Mouse (Mus musculus) intestine, postnatal 0 days (tissue): ENCODE measurements around the gene Asic2. TPM values are rescaled to one million over a fixed set of nuclear protein-coding genes. Genes with fewer than 3 reads are reported as not detected.

Source experiments
- ATAC-seq: fragments of 200-750 bp; cut with Nextera tagmentation; 2 replicates; pipeline ENCODE4 v1.8.0; 2017; ENCODE audit warnings: mild to moderate bottlenecking, moderate TSS enrichment, moderate library complexity
- H3K27ac ChIP-seq: fragments of 300-500 bp; sonication (generic); 2 replicates; pipeline ENCODE4 v1.5.1; 2014; ENCODE audit warnings: mild to moderate bottlenecking, low read depth, low read length, moderate library complexity
- H3K27me3 ChIP-seq: fragments of 300-500 bp; sonication (generic); replicated peaks from 2 replicates; pipeline ENCODE4 v1.6.1; 2014; ENCODE audit warnings: low read length, mixed read lengths; ENCODE audit not compliant: control insufficient read depth, insufficient read depth
- H3K36me3 ChIP-seq: fragments of 300-500 bp; sonication (generic); 2 replicates; pipeline ENCODE4 v1.6.1; 2014; ENCODE audit warnings: mild to moderate bottlenecking, moderate library complexity; ENCODE audit not compliant: control insufficient read depth, insufficient read depth
- H3K4me1 ChIP-seq: fragments of 300-500 bp; sonication (generic); replicated peaks from 2 replicates; pipeline ENCODE4 v1.6.1; 2014; ENCODE audit warnings: antibody characterized with exemption, low read length, mixed read lengths; ENCODE audit not compliant: control insufficient read depth, insufficient read depth
- H3K4me2 ChIP-seq: fragments of 300-500 bp; sonication (generic); replicated peaks from 2 replicates; pipeline ENCODE4 v1.6.1; 2014; ENCODE audit warnings: low read depth, mild to moderate bottlenecking, moderate library complexity
- H3K4me3 ChIP-seq: fragments of 300-500 bp; sonication (generic); 2 replicates; pipeline ENCODE4 v1.5.1; 2014; ENCODE audit warnings: low read depth, low read length
- H3K9ac ChIP-seq: fragments of 300-500 bp; sonication (generic); 2 replicates; pipeline ENCODE4 v1.6.1; 2014; ENCODE audit warnings: mild to moderate bottlenecking, low read depth, low read length
- H3K9me3 ChIP-seq: fragments of 300-500 bp; sonication (generic); 2 replicates; pipeline ENCODE4 v1.6.1; 2016; ENCODE audit warnings: mixed run types; ENCODE audit not compliant: control insufficient read depth
- CTCF ChIP-seq: sonication (generic); IDR thresholded peaks from 2 replicates; pipeline ENCODE4 v1.5.1; 2016; ENCODE audit warnings: low read depth, mild to moderate bottlenecking, control low read depth, antibody characterized with exemption, moderate library complexity
- WGBS: fragments of 180-500 bp; shearing (Covaris S2); extraction: QIAGEN DNeasy Blood & Tissue Kit; methylation state at CpG from one replicate; pipeline ENCODE4 v1.1.7; 2014; 5-methylcytosine and 5-hydroxymethylcytosine counted together
- polyA plus RNA-seq: library from polyadenylated mRNA; unstranded; fragments of >200 nt; fragmentation: Nextera tagmentation; extraction: Ambion mirVana; gene quantifications from 2 replicates; pipeline ENCODE4 v1.2.1, GENCODE M21; 2015

Asic2 gene
- polyA plus RNA-seq, 1 experiment from 2014 or later = 0.55 TPM

DNA sequence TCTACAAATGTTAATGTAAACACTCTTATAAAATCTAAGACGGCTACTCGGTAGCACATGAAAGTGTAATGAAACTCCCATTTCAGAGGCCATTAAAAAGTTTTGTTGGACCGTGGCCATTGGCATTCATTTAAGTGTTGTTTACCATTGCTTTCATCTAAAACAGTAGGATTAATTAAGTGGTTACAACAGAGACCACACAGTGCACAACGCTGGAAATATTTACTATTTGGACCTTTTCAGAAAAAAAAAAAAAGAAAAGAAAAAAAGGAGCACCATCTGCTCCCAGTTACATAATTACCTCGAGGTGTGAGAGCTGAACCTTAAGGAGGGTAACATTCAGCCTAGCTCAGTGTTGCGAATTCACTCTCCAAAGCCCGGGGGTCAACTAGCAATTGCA is 1122.8 kb downstream of the Asic2 start:
- Histone ChIP-seq H3K4me1 (no peaks in the 10 kb centered on the region), H3K4me3 (no peak overlapping the region), H3K4me2 (no peak overlapping the region), H3K27me3 (no peaks in the 10 kb centered on the region), H3K36me3 (no peaks in the 10 kb centered on the region), H3K9me3 (no peaks in the 10 kb centered on the region), H3K27ac (no peak overlapping the region), H3K9ac (no peak overlapping the region)
- ATAC-seq = no peak
- no peak for TF ChIP-seq CTCF
- WGBS = 58% methylated on average over 7 of the region's 7 CpGs

DNA sequence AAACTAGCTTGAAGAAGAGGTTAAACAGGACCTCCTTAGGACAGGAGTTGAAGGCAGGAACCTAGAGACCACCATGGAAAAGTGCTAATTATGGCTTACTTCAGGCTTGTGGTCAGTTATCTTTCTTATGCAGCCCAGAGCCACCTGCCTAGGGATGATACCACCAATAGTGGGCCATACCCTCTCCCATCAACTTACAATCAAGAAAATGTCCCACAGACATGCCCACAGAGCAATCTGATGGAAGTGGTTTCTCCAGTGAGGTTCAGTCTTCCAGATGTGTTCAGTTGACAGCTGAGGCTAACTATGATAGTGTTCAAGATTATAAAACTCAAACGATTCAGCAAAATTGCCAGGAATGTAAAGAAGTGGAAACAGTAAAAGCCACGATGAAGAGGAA is 1124.8 kb downstream of the Asic2 start:
- no peak overlapping the region for H3K4me2 ChIP-seq
- no peaks in the 10 kb centered on the region for H3K36me3 ChIP-seq
- no peaks in the 10 kb centered on the region for H3K9me3 ChIP-seq
- no peak overlapping the region for H3K9ac ChIP-seq
- H3K4me3 ChIP-seq = no peak overlapping the region
- 64% methylated on average over 2 of the region's 2 CpGs for WGBS
- no peaks in the 10 kb centered on the region for H3K27me3 ChIP-seq
- TF ChIP-seq CTCF = no peak
- ATAC-seq = no peak
- H3K27ac ChIP-seq = no peak overlapping the region
- H3K4me1 ChIP-seq = no peaks in the 10 kb centered on the region

DNA sequence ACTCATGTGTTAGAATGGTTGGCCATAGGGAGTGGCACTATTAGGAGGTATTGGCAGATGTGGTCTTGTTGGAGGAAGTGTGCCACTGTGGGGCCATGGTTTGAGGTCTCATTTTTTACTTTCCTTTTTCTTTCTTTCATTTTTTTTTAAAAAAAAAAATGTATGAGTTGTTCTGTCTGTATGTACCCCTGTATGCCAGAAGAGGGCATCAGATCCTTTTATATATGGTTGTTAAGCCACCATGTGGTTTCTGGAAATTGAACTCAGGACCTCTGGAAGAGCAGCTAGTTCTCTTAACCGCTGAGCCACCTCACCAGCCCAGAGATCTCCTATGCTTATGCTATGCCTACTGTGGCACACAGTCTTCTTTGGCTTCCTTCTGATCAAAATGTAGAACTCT is 1129.5 kb downstream of the Asic2 start:
- 0 out of 2 replicates have a peak, but pooled peaks have one; percentile 10 for ATAC-seq
- Histone ChIP-seq H3K27me3 (no peaks in the 10 kb centered on the region), H3K4me1 (no peaks in the 10 kb centered on the region), H3K9ac (no peak overlapping the region), H3K4me3 (no peak overlapping the region), H3K36me3 (no peaks in the 10 kb centered on the region), H3K4me2 (no peak overlapping the region), H3K27ac (no peak overlapping the region), H3K9me3 (no peaks in the 10 kb centered on the region)
- 78% methylated on average over 1 of the region's 1 CpGs for WGBS
- peak; percentile 37 for TF ChIP-seq CTCF

DNA sequence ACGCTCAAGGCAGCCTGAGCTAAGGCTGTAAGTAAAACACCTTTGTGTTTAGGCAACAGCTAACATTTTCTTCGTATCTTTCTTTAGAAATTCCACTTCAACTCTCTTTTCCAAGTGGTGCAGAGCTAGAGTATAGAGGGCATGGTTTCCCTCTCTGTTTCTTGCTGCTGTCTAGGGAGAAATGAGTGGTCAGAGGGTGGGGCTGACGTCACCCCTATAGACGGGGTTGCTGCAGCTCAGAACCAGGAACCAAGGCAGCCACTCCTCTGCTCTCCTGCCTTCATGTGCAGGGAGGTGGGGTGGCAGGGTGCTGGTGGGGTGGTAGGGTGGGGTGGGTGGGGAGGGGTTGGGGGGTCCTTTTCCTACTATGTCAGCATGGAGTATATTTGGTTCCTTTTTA is 1132.4 kb downstream of the Asic2 start:
- no peak overlapping the region for H3K27ac ChIP-seq
- H3K36me3 ChIP-seq = no peaks in the 10 kb centered on the region
- H3K4me3 ChIP-seq = no peak overlapping the region
- TF ChIP-seq CTCF = no peak
- no peak for ATAC-seq
- H3K9ac ChIP-seq = no peak overlapping the region
- no peaks in the 10 kb centered on the region for H3K27me3 ChIP-seq
- no peaks in the 10 kb centered on the region for H3K4me1 ChIP-seq
- 57% methylated on average over 4 of the region's 4 CpGs for WGBS
- no peak overlapping the region for H3K4me2 ChIP-seq
- no peaks in the 10 kb centered on the region for H3K9me3 ChIP-seq

DNA sequence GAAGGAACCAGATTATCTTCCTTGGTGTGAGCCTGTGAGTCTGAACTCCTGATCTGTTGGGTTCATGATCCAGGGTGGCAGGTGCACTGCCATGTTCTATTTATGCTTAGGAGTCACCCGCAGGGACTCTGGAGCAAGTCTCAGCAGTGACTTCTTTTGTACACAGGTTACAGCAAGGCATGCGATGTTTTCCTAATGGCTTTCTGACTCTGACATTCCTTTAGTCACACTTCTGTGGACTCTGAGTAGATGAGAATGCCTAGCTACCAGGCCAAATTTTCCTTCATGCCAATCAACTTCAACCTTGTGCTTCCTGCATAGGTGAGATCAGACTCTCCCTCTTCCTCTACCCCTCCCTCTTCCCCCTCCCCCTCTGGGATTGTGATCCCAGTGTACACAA is 1132.9 kb downstream of the Asic2 start:
- no peaks in the 10 kb centered on the region for H3K9me3 ChIP-seq
- no peak overlapping the region for H3K4me3 ChIP-seq
- no peak overlapping the region for H3K27ac ChIP-seq
- WGBS = 84% methylated on average over 2 of the region's 2 CpGs
- H3K36me3 ChIP-seq = no peaks in the 10 kb centered on the region
- no peak overlapping the region for H3K4me2 ChIP-seq
- no peak for TF ChIP-seq CTCF
- no peak overlapping the region for H3K9ac ChIP-seq
- ATAC-seq = no peak
- no peaks in the 10 kb centered on the region for H3K4me1 ChIP-seq
- no peaks in the 10 kb centered on the region for H3K27me3 ChIP-seq

Other genes with a start within 250 kb of the Asic2 start
- 0.04 and 0.05 TPM in 2 replicates for gene 5530401A14Rik, start 107.8 kb downstream of the Asic2 start, polyA plus RNA-seq
- 3.4 and 4.4 TPM in 2 replicates for gene Ccl2, start 67.1 kb upstream of the Asic2 start, polyA plus RNA-seq
- not detected in 2 replicates for gene Gm17268, start 70.1 kb upstream of the Asic2 start, polyA plus RNA-seq
- 2.4 and 2.6 TPM in 2 replicates for gene Ccl7, start 77.3 kb upstream of the Asic2 start, polyA plus RNA-seq
- 62.4 and 66.6 TPM in 2 replicates for gene Ccl11, start 89.4 kb upstream of the Asic2 start, polyA plus RNA-seq
- 1.9 TPM in 2 replicates for gene Ccl12, start 133.4 kb upstream of the Asic2 start, polyA plus RNA-seq
- gene Ccl8, start 146.7 kb upstream of the Asic2 start, polyA plus RNA-seq = not detected in 2 replicates